Mouse (Mus musculus): ENCODE results near the gene Atpaf1.

Gene Atpaf1

DNA sequence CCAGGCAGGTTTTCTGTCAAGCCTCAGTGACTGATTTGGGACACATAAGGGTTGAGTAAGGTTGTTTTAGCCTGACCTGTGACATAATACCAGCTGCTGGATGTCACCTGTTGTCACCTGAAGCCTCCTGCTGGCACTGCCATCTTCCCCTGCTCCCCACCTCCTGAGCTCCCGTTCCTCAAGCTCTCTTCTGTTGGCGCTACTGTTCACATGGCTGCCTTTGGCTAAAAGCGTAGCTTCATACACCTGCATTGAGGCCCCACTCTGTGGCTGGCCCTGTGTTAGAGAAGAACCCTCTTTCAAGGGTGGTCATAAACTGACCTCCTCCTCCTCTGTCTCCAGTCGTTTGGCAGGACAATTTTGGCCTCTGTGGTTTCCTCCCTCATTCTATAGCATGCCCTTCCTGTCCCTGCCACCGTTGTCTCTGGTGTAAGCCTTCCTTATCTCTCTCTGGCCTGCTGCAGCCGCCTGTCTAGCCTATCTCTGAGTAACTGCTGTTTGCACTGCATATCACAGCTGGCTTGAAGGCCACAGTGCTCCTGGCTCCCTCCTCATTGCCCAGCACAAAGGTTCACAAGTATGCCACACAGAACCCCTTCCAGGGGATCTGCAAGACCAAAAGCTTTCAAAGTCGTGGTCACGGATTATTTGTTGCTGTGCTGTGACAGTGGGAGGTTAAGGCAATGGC is 64.5 kb downstream of the Atpaf1 start:
- DNase-seq (ENCODE audit: low read depth, low spot score) = no peak

DNA sequence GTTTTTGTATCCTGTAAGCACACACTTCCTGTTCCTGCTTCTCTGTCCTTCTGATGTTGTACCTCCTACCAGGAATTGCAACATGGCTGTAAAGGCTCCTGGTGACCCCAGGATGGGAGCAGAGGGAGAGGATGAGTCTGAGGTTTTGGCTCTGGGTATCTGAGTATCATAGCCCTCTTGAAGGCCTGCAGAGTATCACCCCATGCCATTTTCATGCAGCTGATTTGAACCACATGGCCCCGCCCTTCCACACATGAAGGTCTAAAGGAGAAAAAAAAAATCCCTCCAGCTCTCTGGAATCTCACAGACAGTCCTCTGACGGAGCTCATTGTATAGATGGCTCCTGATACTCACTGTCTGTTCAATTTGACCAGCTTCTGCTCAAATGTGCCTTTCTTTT is 65.5 kb downstream of the Atpaf1 start:
- DNase-seq (ENCODE audit: low read depth, low spot score) = no peak

DNA sequence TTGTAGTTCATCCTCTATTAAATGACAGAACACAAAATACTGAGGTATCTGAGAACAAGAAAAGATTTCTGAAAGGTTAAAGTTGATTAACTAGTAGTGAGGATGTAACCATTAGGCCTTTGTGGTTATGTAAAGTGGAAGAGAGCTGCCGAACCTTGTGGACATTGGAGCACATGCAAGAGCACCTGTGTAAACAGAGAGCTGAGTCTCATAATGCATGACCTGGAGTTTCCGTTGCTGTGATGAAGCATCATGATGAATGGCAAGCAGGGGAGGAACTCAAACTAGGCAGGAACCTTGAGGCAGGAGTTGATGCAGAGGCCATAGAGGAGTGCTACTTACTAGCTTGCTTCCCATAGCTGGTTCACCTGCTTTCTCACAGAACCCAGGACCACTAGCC is 66.0 kb downstream of the Atpaf1 start:
- peak; percentile 57 for DNase-seq (ENCODE audit: low read depth, low spot score)

GRCm38 (mm10) chr4:115851569-115851968 is 67.0 kb downstream of the Atpaf1 start:
- DNase-seq (ENCODE audit: low read depth, low spot score) = no peak

GRCm38 (mm10) chr4:115855100-115855499 is 70.5 kb downstream of the Atpaf1 start:
- DNase-seq (ENCODE audit: low read depth, low spot score) = no peak

GRCm38 (mm10) chr4:115855609-115856008 is 71.0 kb downstream of the Atpaf1 start:
- DNase-seq (ENCODE audit: low read depth, low spot score) = no peak

DNA sequence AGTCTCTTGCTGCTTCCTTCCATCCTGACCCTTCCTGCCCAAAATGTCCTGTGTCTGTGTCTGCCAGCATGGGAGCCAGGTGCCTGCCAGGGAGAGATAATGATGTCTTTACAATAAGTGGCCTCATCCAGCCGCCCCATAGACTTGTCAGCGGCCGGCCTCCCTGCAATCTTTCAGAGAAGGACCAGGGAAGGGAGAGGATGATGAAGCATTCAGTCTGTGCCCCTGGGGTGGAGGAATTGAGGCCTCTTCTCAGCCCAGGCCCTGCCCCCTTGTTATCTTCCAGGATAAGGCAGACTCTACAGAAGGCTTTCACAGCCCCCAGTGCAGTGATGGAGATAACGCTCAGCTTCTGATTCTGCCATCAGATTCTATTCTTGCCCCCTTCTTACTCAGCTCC is 71.7 kb downstream of the Atpaf1 start:
- no peak for DNase-seq (ENCODE audit: low read depth, low spot score)

- DNase-seq (ENCODE audit: low read depth, low spot score) = peak; percentile 88
Measured at GRCm38 (mm10) chr4:115857293-115857883, 72.8 kb downstream of the Atpaf1 start.

GRCm38 (mm10) chr4:115863352-115863751 is 78.7 kb downstream of the Atpaf1 start:
- no peak for DNase-seq (ENCODE audit: low read depth, low spot score)

- no peak for DNase-seq (ENCODE audit: low read depth, low spot score)
Measured at GRCm38 (mm10) chr4:115863880-115864279, 79.3 kb downstream of the Atpaf1 start.
